Mouse (Mus musculus): ENCODE data around the gene Sag. TPM values are rescaled to one million over a fixed set of nuclear protein-coding genes. Genes with fewer than 3 reads are reported as not detected.

The Sag gene
- total RNA-seq, 2 experiments from 2014 or later = 0.15 to 0.33 TPM

Other genes starting within 250 kb of the Sag start
- under 1 TPM; 0.12 to 0.33 TPM for gene Ngef, start 229.8 kb upstream of the Sag start, total RNA-seq (2021)
- 10 to 100 TPM; 17.3 to 24.4 TPM for gene Inpp5d, start 183.4 kb upstream of the Sag start, total RNA-seq (2021)
- 10 to 100 TPM; 27.8 to 32.3 TPM for gene Atg16l1, start 47.8 kb upstream of the Sag start, total RNA-seq (2021)
- gene Dgkd, start 49.6 kb downstream of the Sag start, total RNA-seq (2021) = 10 to 100 TPM; 35.1 to 46.8 TPM
- gene Usp40, start 204.9 kb downstream of the Sag start, total RNA-seq (2021) = 10 to 100 TPM; 15.0 to 15.6 TPM

All from heart, adult 18-20 months (tissue).